Mouse (Mus musculus): ENCODE measurements around the gene Zfp385b. TPM values are rescaled to one million over a fixed set of nuclear protein-coding genes. Genes with fewer than 3 reads are reported as not detected.
A peak's percentile ranks its signal among the peaks of the same experiment; 100 is the strongest.

Gene Zfp385b
- polyA plus RNA-seq, 1 experiment from 2014 or later: 9.1 TPM

- H3K27ac ChIP-seq (ENCODE audit: low read length): no peak overlapping the region
- H3K9ac ChIP-seq (replicated peaks; ENCODE audit: low read depth, low read length): no peak overlapping the region
- peaks cover under 1% of the 10 kb centered on the region; the same call in 1 of the 2 replicates for H3K9me3 ChIP-seq (ENCODE audit: control insufficient read depth, low read length)
- H3K27me3 ChIP-seq (replicated peaks; ENCODE audit: control insufficient read depth, insufficient read depth, low read length): no peaks in the 10 kb centered on the region
- H3K4me2 ChIP-seq (ENCODE audit: low read length): no peak overlapping the region
- H3K36me3 ChIP-seq (ENCODE audit: control insufficient read depth, insufficient read depth): no peaks in the 10 kb centered on the region
- 69% methylated on average over 6 of the region's 6 CpGs for WGBS
- H3K4me1 ChIP-seq (replicated peaks; ENCODE audit: control insufficient read depth, insufficient read depth, low read length): peaks cover 9% of the 10 kb centered on the region
- ATAC-seq: no peak
- H3K4me3 ChIP-seq (replicated peaks; ENCODE audit: low read length): no peak overlapping the region
These were observed 226.9 kb downstream of the Zfp385b start for GRCm38 (mm10) chr2:77592525-77592924.

- H3K27ac ChIP-seq (ENCODE audit: low read length): peak overlapping the region; percentile 18; the same call in 1 of the 2 replicates
- WGBS: 53% methylated on average over 12 of the region's 12 CpGs
- peak; percentile 89 for ATAC-seq
These were observed 230.1 kb downstream of the Zfp385b start for GRCm38 (mm10) chr2:77589205-77589901.

GRCm38 (mm10) chr2:77587387-77587786, 232.1 kb downstream of the Zfp385b start:
- Histone ChIP-seq H3K4me2 (ENCODE audit: low read length) (no peak overlapping the region), H3K9ac (replicated peaks; ENCODE audit: low read depth, low read length) (no peak overlapping the region), H3K4me3 (replicated peaks; ENCODE audit: low read length) (no peak overlapping the region), H3K36me3 (ENCODE audit: control insufficient read depth, insufficient read depth) (no peaks in the 10 kb centered on the region), H3K27ac (ENCODE audit: low read length) (no peak overlapping the region), H3K4me1 (replicated peaks; ENCODE audit: control insufficient read depth, insufficient read depth, low read length) (peaks cover 9% of the 10 kb centered on the region), H3K27me3 (replicated peaks; ENCODE audit: control insufficient read depth, insufficient read depth, low read length) (no peaks in the 10 kb centered on the region), H3K9me3 (ENCODE audit: control insufficient read depth, low read length) (peaks cover 10% of the 10 kb centered on the region)
- no peak for ATAC-seq
- 85% methylated on average over 4 of the region's 4 CpGs for WGBS

More at GRCm38 (mm10) chr2:77589205-77589901, 230.1 kb downstream of the Zfp385b start:
- no peak overlapping the region for H3K4me3 ChIP-seq (replicated peaks; ENCODE audit: low read length)
- no peaks in the 10 kb centered on the region for H3K27me3 ChIP-seq (replicated peaks; ENCODE audit: control insufficient read depth, insufficient read depth, low read length)
- H3K4me1 ChIP-seq (replicated peaks; ENCODE audit: control insufficient read depth, insufficient read depth, low read length): peaks cover 9% of the 10 kb centered on the region
- H3K4me2 ChIP-seq (ENCODE audit: low read length): 0 out of 2 replicates have a peak overlapping the region, but pooled peaks have one; percentile 3
- H3K36me3 ChIP-seq (ENCODE audit: control insufficient read depth, insufficient read depth): no peaks in the 10 kb centered on the region
- no peak overlapping the region for H3K9ac ChIP-seq (replicated peaks; ENCODE audit: low read depth, low read length)
- peaks cover 10% of the 10 kb centered on the region for H3K9me3 ChIP-seq (ENCODE audit: control insufficient read depth, low read length)

- H3K27ac ChIP-seq (ENCODE audit: low read length): no peak overlapping the region
- H3K9me3 ChIP-seq (ENCODE audit: control insufficient read depth, low read length): peaks cover 10% of the 10 kb centered on the region
- WGBS: 74% methylated on average over 4 of the region's 4 CpGs
- H3K4me2 ChIP-seq (ENCODE audit: low read length): no peak overlapping the region
- H3K4me1 ChIP-seq (replicated peaks; ENCODE audit: control insufficient read depth, insufficient read depth, low read length): peaks cover 9% of the 10 kb centered on the region
- H3K36me3 ChIP-seq (ENCODE audit: control insufficient read depth, insufficient read depth): no peaks in the 10 kb centered on the region
- H3K27me3 ChIP-seq (replicated peaks; ENCODE audit: control insufficient read depth, insufficient read depth, low read length): no peaks in the 10 kb centered on the region
- no peak for ATAC-seq
- no peak overlapping the region for H3K9ac ChIP-seq (replicated peaks; ENCODE audit: low read depth, low read length)
- H3K4me3 ChIP-seq (replicated peaks; ENCODE audit: low read length): no peak overlapping the region
These were observed 232.7 kb downstream of the Zfp385b start for GRCm38 (mm10) chr2:77586581-77587360.

GRCm38 (mm10) chr2:77583586-77583985, 235.9 kb downstream of the Zfp385b start:
- H3K4me1 ChIP-seq (replicated peaks; ENCODE audit: control insufficient read depth, insufficient read depth, low read length): no peaks in the 10 kb centered on the region
- no peaks in the 10 kb centered on the region for H3K36me3 ChIP-seq (ENCODE audit: control insufficient read depth, insufficient read depth)
- H3K4me2 ChIP-seq (ENCODE audit: low read length): no peak overlapping the region
- no peak overlapping the region for H3K27ac ChIP-seq (ENCODE audit: low read length)
- peaks cover 10% of the 10 kb centered on the region for H3K9me3 ChIP-seq (ENCODE audit: control insufficient read depth, low read length)
- H3K9ac ChIP-seq (replicated peaks; ENCODE audit: low read depth, low read length): no peak overlapping the region
- 74% methylated on average over 1 of the region's 1 CpGs for WGBS
- no peaks in the 10 kb centered on the region for H3K27me3 ChIP-seq (replicated peaks; ENCODE audit: control insufficient read depth, insufficient read depth, low read length)
- H3K4me3 ChIP-seq (replicated peaks; ENCODE audit: low read length): no peak overlapping the region
- no peak for ATAC-seq

- Histone ChIP-seq H3K27ac (ENCODE audit: low read length) (no peak overlapping the region), H3K9ac (replicated peaks; ENCODE audit: low read depth, low read length) (no peak overlapping the region), H3K4me1 (replicated peaks; ENCODE audit: control insufficient read depth, insufficient read depth, low read length) (no peaks in the 10 kb centered on the region), H3K9me3 (ENCODE audit: control insufficient read depth, low read length) (no peaks in the 10 kb centered on the region), H3K4me2 (ENCODE audit: low read length) (no peak overlapping the region), H3K4me3 (replicated peaks; ENCODE audit: low read length) (no peak overlapping the region), H3K27me3 (replicated peaks; ENCODE audit: control insufficient read depth, insufficient read depth, low read length) (no peaks in the 10 kb centered on the region), H3K36me3 (ENCODE audit: control insufficient read depth, insufficient read depth) (no peaks in the 10 kb centered on the region)
- no peak for ATAC-seq
- WGBS: 78% methylated on average over 1 of the region's 1 CpGs
These were observed 242.9 kb downstream of the Zfp385b start for GRCm38 (mm10) chr2:77576571-77576970.

GRCm38 (mm10) chr2:77567528-77568435, 251.7 kb downstream of the Zfp385b start:
- no peak overlapping the region for H3K27ac ChIP-seq (ENCODE audit: low read length)
- no peaks in the 10 kb centered on the region for H3K36me3 ChIP-seq (ENCODE audit: control insufficient read depth, insufficient read depth)
- no peak overlapping the region for H3K4me2 ChIP-seq (ENCODE audit: low read length)
- no peak for ATAC-seq
- 84% methylated on average over 15 of the region's 15 CpGs for WGBS
- H3K27me3 ChIP-seq (replicated peaks; ENCODE audit: control insufficient read depth, insufficient read depth, low read length): no peaks in the 10 kb centered on the region
- H3K4me1 ChIP-seq (replicated peaks; ENCODE audit: control insufficient read depth, insufficient read depth, low read length): no peaks in the 10 kb centered on the region
- no peak overlapping the region for H3K9ac ChIP-seq (replicated peaks; ENCODE audit: low read depth, low read length)
- H3K9me3 ChIP-seq (ENCODE audit: control insufficient read depth, low read length): no peaks in the 10 kb centered on the region
- no peak overlapping the region for H3K4me3 ChIP-seq (replicated peaks; ENCODE audit: low read length)

DNA sequence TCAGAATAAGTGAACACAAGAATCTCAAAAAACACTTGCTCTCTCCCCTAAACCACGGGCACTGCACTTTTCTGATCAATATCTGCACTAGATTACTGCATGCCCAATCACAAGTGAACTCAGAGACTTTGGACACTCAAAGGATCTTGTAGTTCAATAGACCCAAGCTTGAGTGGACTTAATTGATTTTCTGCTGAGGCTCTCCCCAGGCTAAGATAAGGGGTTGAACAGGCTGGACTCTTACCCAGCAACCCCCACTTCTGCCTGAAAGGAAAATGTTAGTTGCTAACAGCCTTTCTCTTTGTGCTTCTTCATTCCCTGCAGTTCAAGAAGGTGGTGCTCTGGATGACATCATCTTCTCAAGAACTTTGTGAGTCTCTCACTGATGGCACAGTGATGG, 255.7 kb downstream of the Zfp385b start:
- H3K4me3 ChIP-seq (replicated peaks; ENCODE audit: low read length): no peak overlapping the region
- no peak for ATAC-seq
- H3K36me3 ChIP-seq (ENCODE audit: control insufficient read depth, insufficient read depth): no peaks in the 10 kb centered on the region
- no peaks in the 10 kb centered on the region for H3K9me3 ChIP-seq (ENCODE audit: control insufficient read depth, low read length)
- H3K27me3 ChIP-seq (replicated peaks; ENCODE audit: control insufficient read depth, insufficient read depth, low read length): no peaks in the 10 kb centered on the region
- no peak overlapping the region for H3K9ac ChIP-seq (replicated peaks; ENCODE audit: low read depth, low read length)
- no peak overlapping the region for H3K27ac ChIP-seq (ENCODE audit: low read length)
- H3K4me2 ChIP-seq (ENCODE audit: low read length): no peak overlapping the region
- H3K4me1 ChIP-seq (replicated peaks; ENCODE audit: control insufficient read depth, insufficient read depth, low read length): 0 out of 2 replicates have a peak, but pooled peaks cover 2% of the 10 kb centered on the region
- WGBS: 57% methylated on average over 1 of the region's 1 CpGs

DNA sequence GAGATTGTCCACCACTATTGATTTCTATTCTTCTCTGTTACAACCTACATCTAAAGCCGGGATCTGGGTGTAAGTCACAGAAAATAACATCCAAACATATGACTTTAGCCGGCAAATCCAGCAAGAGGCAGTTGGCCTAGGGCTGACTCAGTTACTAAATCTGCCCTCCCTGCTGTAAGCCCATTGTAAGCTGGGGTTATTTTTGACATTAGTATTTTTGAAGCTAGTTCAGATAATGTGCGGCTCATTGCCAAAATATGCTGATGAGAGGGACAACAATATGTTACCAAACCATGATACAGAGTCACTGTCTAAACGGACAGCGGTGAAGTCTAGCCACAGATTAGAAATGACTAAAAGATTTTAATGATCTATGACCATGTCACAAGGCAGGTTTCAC, 257.5 kb downstream of the Zfp385b start:
- WGBS: 73% methylated on average over 5 of the region's 5 CpGs
- no peaks in the 10 kb centered on the region for H3K27me3 ChIP-seq (replicated peaks; ENCODE audit: control insufficient read depth, insufficient read depth, low read length)
- H3K4me2 ChIP-seq (ENCODE audit: low read length): no peak overlapping the region
- no peak for ATAC-seq
- H3K9ac ChIP-seq (replicated peaks; ENCODE audit: low read depth, low read length): no peak overlapping the region
- H3K9me3 ChIP-seq (ENCODE audit: control insufficient read depth, low read length): no peaks in the 10 kb centered on the region
- no peaks in the 10 kb centered on the region for H3K36me3 ChIP-seq (ENCODE audit: control insufficient read depth, insufficient read depth)
- no peak overlapping the region for H3K4me3 ChIP-seq (replicated peaks; ENCODE audit: low read length)
- H3K27ac ChIP-seq (ENCODE audit: low read length): no peak overlapping the region
- 0 out of 2 replicates have a peak, but pooled peaks cover 2% of the 10 kb centered on the region for H3K4me1 ChIP-seq (replicated peaks; ENCODE audit: control insufficient read depth, insufficient read depth, low read length)
